Mouse (Mus musculus) urinary bladder, adult 2 months (tissue): ENCODE measurements around the gene Olfr491. TPM values are rescaled to one million over a fixed set of nuclear protein-coding genes. Genes with fewer than 3 reads are reported as not detected.

Source experiments
- DNase-seq: peaks from one replicate; pipeline ENCODE4 v3.0.0; 2022; ENCODE audit warnings: low spot score
- polyA plus RNA-seq: library from polyadenylated mRNA; depleted of rRNA; stranded (reverse); fragments of >200 nt; gene quantifications from 2 replicates; pipeline ENCODE4 v1.2.3, GENCODE M21; 2012; rRNA removed

Gene Olfr491
- not detected in 2 replicates for polyA plus RNA-seq

GRCm38 (mm10) chr7:108313151-108313550 is at the start of gene Olfr491:
TSS of gene Olfr491 (plus strand) at chr7:108313451.
- no peak for DNase-seq

GRCm38 (mm10) chr7:108288834-108289233 is 24.4 kb upstream of the Olfr491 start, which contains the start of gene Olfr490:
TSS of gene Olfr490 (minus strand) at chr7:108288934.
- DNase-seq = no peak

- DNase-seq = no peak
Observed at GRCm38 (mm10) chr7:108323574-108323973, 10.3 kb downstream of the Olfr491 start, which contains the start of gene Olfr492. TSS of gene Olfr492 (minus strand) at chr7:108323674.

GRCm38 (mm10) chr7:108346879-108347278 is 33.6 kb downstream of the Olfr491 start, which contains the start of gene Olfr493:
TSS of gene Olfr493 (minus strand) at chr7:108346979.
- DNase-seq = no peak

- no peak for DNase-seq
Observed at GRCm38 (mm10) chr7:108365035-108365434, 51.8 kb downstream of the Olfr491 start, which contains the start of gene Olfr494. TSS of gene Olfr494 (plus strand) at chr7:108365335.

Other genes starting within 250 kb of the Olfr491 start
- gene Olfr480, start 246.1 kb upstream of the Olfr491 start, polyA plus RNA-seq = not detected in 2 replicates
- gene Olfr481, start 233.6 kb upstream of the Olfr491 start, polyA plus RNA-seq = not detected in 2 replicates
- 0.06 and 0.07 TPM in 2 replicates for gene Olfr482, start 215.9 kb upstream of the Olfr491 start, polyA plus RNA-seq
- gene Olfr483, start 212.6 kb upstream of the Olfr491 start, polyA plus RNA-seq = not detected in 2 replicates
- not detected in 2 replicates for gene Olfr484, start 186.0 kb upstream of the Olfr491 start, polyA plus RNA-seq
- not detected in 2 replicates for gene Olfr485, start 153.6 kb upstream of the Olfr491 start, polyA plus RNA-seq
- gene Olfr486, start 140.7 kb upstream of the Olfr491 start, polyA plus RNA-seq = not detected in 2 replicates
- gene Olfr487, start 98.8 kb upstream of the Olfr491 start, polyA plus RNA-seq = not detected in 2 replicates
- not detected in 2 replicates for gene Olfr488, start 55.1 kb upstream of the Olfr491 start, polyA plus RNA-seq
- gene Olfr490, start 24.5 kb upstream of the Olfr491 start, polyA plus RNA-seq = not detected in 2 replicates
- gene Olfr492, start 10.2 kb downstream of the Olfr491 start, polyA plus RNA-seq = not detected in 2 replicates
- not detected in 2 replicates for gene Olfr493, start 33.5 kb downstream of the Olfr491 start, polyA plus RNA-seq
- not detected in 2 replicates for gene Olfr494, start 51.9 kb downstream of the Olfr491 start, polyA plus RNA-seq
- gene Olfr495, start 79.7 kb downstream of the Olfr491 start, polyA plus RNA-seq = not detected in 2 replicates
- not detected in 2 replicates for gene Olfr497, start 107.0 kb downstream of the Olfr491 start, polyA plus RNA-seq
- gene Olfr498, start 151.9 kb downstream of the Olfr491 start, polyA plus RNA-seq = not detected in 2 replicates
- gene Olfr502, start 211.6 kb downstream of the Olfr491 start, polyA plus RNA-seq = not detected in 2 replicates
- not detected in 2 replicates for gene Olfr503, start 231.1 kb downstream of the Olfr491 start, polyA plus RNA-seq